In genomic region chr6:114991909-114992308, GRCm38 (mm10) we compare ENCODE assay signal across 14 mouse cellular contexts.
"Had no signal": no experiment of that assay in that cellular context is flagged by ENCODE, and none has a peak within 500 bp of the region (broad histone marks: within the 10 kb centered on the region; RNA-seq: fewer than 3 reads in every experiment).

No protein-coding gene starts in this region.

- H3K4me2 ChIP-seq: lung, embryonic 14.5 days; midbrain, embryonic 12.5 days; neural tube, embryonic 12.5 days had no signal

- H3K9me3 ChIP-seq: midbrain, embryonic 10.5 days; midbrain, embryonic 12.5 days; neural tube, embryonic 12.5 days had no signal

- H3K36me3 ChIP-seq: midbrain, embryonic 12.5 days; neural tube, embryonic 12.5 days had no signal

- H3K27ac ChIP-seq: midbrain, embryonic 10.5 days; midbrain, embryonic 12.5 days; neural tube, embryonic 12.5 days had no signal

- DNase-seq: lung, adult 18-20 months; lung, embryonic 14.5 days; lung, postnatal 10 days; lung, postnatal 4 days; midbrain, embryonic 14.5 days; right cerebral cortex, postnatal 14 days; thymus, adult 18-20 months; thymus, postnatal 14 days; thymus, postnatal 36 days had no signal

- H3K9ac ChIP-seq: lung, embryonic 14.5 days; midbrain, embryonic 12.5 days; neural tube, embryonic 12.5 days had no signal

- ATAC-seq: midbrain, embryonic 16.5 days had no signal

- H3K27me3 ChIP-seq: midbrain, embryonic 12.5 days; neural tube, embryonic 12.5 days had no signal

- H3K4me1 ChIP-seq: midbrain, embryonic 10.5 days had no signal

- H3K4me3 ChIP-seq: midbrain, embryonic 10.5 days; midbrain, embryonic 12.5 days; myocyte; neural tube, embryonic 12.5 days had no signal
